Mouse (Mus musculus) small intestine, adult 2 months (tissue): ENCODE data around the gene Phactr2. TPM values are rescaled to one million over a fixed set of nuclear protein-coding genes. Genes with fewer than 3 reads are reported as not detected.

ENCODE experiments used
- H3K27ac ChIP-seq: fragments of 200-500 bp; 2 replicates; pipeline ENCODE4 v1.5.1; 2012; ENCODE audit warnings: low read depth, low read length, control low read depth, inconsistent platforms; ENCODE audit not compliant: insufficient read depth
- H3K27me3 ChIP-seq: fragments of 200-500 bp; 2 replicates; pipeline ENCODE4 v1.6.1; 2012; ENCODE audit warnings: mild to moderate bottlenecking, moderate library complexity, low read length, inconsistent platforms; ENCODE audit not compliant: control insufficient read depth, insufficient read depth
- H3K36me3 ChIP-seq: fragments of 200-500 bp; 2 replicates; pipeline ENCODE4 v1.6.1; 2012; ENCODE audit warnings: mild to moderate bottlenecking, low read length, control low read depth, inconsistent platforms; ENCODE audit not compliant: control insufficient read depth, insufficient read depth
- H3K4me1 ChIP-seq: fragments of 200-500 bp; 2 replicates; pipeline ENCODE4 v1.6.1; 2012; ENCODE audit warnings: low read length, inconsistent platforms, mixed read lengths; ENCODE audit not compliant: control insufficient read depth, insufficient read depth, insufficient read length
- H3K4me3 ChIP-seq: fragments of 200-500 bp; 2 replicates; pipeline ENCODE4 v1.5.1; 2012; ENCODE audit warnings: low read depth, mild to moderate bottlenecking, control low read depth, inconsistent platforms, low read length, moderate library complexity
- CTCF ChIP-seq: fragments of 200-500 bp; IDR thresholded peaks from 2 replicates; pipeline ENCODE4 v1.5.1; 2012; ENCODE audit warnings: low read depth, mild to moderate bottlenecking, control low read depth, inconsistent platforms, low read length, moderate library complexity, mixed read lengths; ENCODE audit not compliant: insufficient replicate concordance, insufficient read length; ENCODE audit errors: extremely low read depth
- POLR2A ChIP-seq: fragments of 200-500 bp; IDR thresholded peaks from 2 replicates; pipeline ENCODE4 v1.6.1; 2012; ENCODE audit warnings: low read depth, mild to moderate bottlenecking, control low read depth, inconsistent platforms, low read length, moderate library complexity
- WGBS: fragments of 180-500 bp; shearing (Covaris S2); methylation state at CpG from one replicate; pipeline ENCODE4 v1.1.7; 2018; 5-methylcytosine and 5-hydroxymethylcytosine counted together
- polyA plus RNA-seq: library from polyadenylated mRNA; depleted of rRNA; stranded (reverse); fragments of >200 nt; gene quantifications from 2 replicates; pipeline ENCODE4 v1.2.3, GENCODE M21; 2012

The Phactr2 gene
- polyA plus RNA-seq, 1 experiment: 4.5 TPM

DNA sequence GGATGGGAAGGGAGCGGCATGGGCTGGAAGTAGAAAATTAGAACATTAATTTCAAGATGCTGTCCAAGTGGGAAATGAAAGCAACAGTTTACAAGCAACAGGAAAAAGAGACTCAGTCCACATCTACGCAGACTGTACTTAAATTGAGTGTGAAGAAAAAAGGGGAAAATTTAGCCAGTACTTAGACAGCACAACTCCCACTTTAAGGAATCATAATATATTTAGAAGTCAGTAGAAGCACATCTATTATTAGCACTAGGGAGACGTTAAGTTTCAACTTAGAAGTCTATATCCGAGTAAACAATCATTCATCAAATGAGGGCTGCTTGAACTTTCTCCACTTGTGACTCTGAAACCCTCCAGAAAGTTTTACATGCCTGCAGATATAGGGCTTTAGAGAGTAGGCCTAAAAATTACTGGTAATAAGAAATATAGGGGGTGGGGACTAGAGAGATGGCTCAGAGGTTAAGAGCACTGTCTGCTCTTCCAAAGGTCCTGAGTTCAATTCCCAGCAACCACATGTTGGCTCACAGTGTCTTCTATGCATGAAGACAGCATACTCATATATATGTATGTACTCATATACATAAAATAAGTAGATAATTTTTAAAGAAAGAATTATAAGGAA lies 142.7 kb downstream of the Phactr2 start:
- no peak for TF ChIP-seq POLR2A
- no peak for TF ChIP-seq CTCF
- no peaks in the 10 kb centered on the region for H3K36me3 ChIP-seq
- H3K4me1 ChIP-seq: no peaks in the 10 kb centered on the region
- no peak overlapping the region for H3K4me3 ChIP-seq
- no peaks in the 10 kb centered on the region for H3K27me3 ChIP-seq
- WGBS: 60% methylated on average over 4 of the region's 4 CpGs
- H3K27ac ChIP-seq: no peak overlapping the region

DNA sequence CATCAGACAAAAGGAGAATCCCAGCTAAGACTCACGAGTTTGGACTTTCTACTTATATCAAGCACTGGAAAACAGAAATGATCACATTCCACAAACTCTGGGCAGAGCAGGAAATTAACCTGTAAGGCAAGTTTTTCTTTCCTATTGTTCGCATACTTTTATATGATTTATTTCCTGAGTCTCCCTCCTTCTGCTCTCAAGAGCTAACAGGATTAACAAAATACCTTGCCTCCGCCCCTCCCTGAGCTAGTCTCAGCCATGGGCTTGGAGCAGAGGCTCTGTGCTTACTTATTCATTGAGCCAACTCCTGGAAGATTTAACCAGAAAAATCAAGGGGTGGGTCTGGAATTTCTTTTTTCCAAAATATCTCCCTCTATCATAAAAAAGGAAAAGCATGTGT lies 145.6 kb downstream of the Phactr2 start:
- Histone ChIP-seq H3K4me3 (no peak overlapping the region), H3K27ac (no peak overlapping the region), H3K36me3 (no peaks in the 10 kb centered on the region), H3K4me1 (peaks cover 2% of the 10 kb centered on the region; the same call in 1 of the 2 replicates), H3K27me3 (0 out of 2 replicates have a peak, but pooled peaks cover 3% of the 10 kb centered on the region)
- 41% methylated on average over 3 of the region's 3 CpGs for WGBS
- no peak for TF ChIP-seq POLR2A
- TF ChIP-seq CTCF: no peak

DNA sequence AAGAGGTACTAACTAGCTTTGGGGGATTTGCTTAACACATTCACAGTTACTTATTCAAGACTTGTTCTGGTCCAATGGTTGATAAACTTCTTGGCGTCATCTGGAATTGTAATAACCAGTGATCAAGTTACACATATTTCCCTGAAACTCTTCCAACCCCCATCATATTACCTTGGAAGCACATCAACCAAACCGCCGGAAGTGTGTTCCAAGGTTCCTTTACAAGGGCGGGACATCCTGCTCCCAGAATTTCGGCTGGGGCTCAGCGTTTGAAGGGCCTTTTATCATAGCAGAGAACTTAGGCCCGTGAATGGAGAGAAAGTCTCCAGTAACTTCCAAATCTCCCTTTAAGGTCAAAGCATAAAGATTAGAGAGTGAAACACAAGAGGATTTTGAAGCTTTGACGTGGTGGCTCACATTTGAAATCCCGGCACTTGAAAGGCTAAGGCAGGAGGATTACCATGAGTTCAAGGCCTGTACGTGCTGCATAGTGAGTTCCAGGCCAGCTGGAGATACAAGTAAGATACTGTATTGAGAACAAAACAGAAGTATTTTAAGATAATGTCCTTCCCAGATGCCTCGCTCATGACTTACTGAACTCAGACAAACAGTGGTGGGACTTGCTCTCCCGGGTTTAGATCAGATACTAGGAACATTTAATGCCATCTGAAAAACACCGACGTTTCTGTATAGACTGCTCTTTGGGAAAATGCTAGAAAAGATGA lies 147.9 kb downstream of the Phactr2 start:
- peaks cover 2% of the 10 kb centered on the region; the same call in 1 of the 2 replicates for H3K4me1 ChIP-seq
- TF ChIP-seq CTCF (no peak), POLR2A (no peak)
- WGBS: 80% methylated on average over 14 of the region's 14 CpGs
- no peak overlapping the region for H3K27ac ChIP-seq
- no peaks in the 10 kb centered on the region for H3K36me3 ChIP-seq
- H3K27me3 ChIP-seq: 0 out of 2 replicates have a peak, but pooled peaks cover 3% of the 10 kb centered on the region
- no peak overlapping the region for H3K4me3 ChIP-seq

DNA sequence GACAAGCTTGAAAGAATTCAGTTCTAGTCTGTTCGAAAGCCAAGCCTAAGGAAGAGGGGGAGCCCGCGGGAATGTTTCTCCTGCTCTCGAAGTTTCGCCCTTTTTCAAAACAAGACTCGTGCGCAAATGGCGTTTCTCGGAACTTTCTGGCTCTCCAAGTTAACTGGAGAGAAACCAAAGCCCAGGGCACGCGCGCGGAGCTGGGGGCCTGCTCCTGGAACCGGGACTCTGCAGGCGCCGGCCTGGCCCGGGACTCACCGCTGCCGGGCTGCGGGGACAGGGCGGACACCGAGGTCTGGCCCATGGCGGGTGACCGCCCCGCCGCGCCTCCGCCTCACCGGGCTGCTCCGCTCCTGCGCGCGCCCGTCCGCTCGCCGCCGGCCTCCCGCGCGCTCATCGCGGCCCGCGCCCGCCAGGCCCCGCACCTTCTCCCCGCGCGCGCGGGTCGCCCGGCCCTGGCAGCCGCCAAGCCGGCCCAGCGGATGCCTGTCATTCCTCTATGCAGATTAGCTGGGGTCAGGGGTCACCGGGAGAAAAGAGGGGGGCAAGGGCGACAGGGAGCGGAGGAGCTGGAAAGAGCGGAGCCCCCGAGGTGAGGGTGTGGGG lies 150.3 kb downstream of the Phactr2 start:
- 1% methylated on average over 60 of the region's 62 CpGs for WGBS
- TF ChIP-seq POLR2A (no peak), CTCF (no peak)
- Histone ChIP-seq H3K36me3 (no peaks in the 10 kb centered on the region), H3K4me3 (peak overlapping the region; percentile 80), H3K27me3 (0 out of 2 replicates have a peak, but pooled peaks cover 3% of the 10 kb centered on the region), H3K4me1 (peaks cover 2% of the 10 kb centered on the region; the same call in 1 of the 2 replicates), H3K27ac (peak overlapping the region; percentile 46)

DNA sequence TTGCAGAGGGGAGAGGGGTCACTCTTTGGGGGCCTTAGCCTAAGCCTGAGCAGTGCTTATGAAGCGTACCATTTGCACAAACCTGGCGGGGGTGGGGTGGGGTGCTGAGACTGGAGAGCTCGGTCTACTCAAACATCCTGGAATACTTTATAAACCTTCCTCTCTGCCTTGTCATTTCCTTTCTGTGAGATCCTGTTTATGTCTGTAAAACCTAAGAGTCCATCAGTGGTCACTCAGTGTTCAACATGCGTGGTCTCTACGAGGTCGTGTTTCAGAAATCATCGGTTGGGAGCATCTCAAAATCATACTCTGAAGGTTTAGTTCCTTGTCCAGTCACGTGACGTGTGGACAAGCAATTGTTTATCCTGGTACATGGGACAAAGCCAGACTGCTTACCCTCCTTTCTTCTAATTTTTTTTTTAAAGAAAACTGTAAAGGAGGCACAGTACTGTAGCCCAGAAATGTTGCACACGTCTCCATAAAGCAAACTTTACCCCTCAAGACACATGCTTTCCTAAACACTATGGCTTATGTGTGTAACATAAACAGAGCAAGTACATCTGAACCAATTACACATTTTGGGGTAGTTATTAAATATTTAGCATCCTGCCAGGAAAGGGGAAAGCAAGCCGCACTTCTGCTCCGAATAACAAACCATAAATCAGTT lies 150.9 kb downstream of the Phactr2 start:
- TF ChIP-seq CTCF (no peak), POLR2A (no peak)
- Histone ChIP-seq H3K27ac (peak overlapping the region; percentile 46), H3K36me3 (no peaks in the 10 kb centered on the region), H3K27me3 (0 out of 2 replicates have a peak, but pooled peaks cover 3% of the 10 kb centered on the region), H3K4me3 (peak overlapping the region; percentile 80), H3K4me1 (peaks cover 2% of the 10 kb centered on the region; the same call in 1 of the 2 replicates)
- 28% methylated on average over 12 of the region's 12 CpGs for WGBS

GRCm38 (mm10) chr10:13314999-13315398 lies 159.2 kb downstream of the Phactr2 start:
- TF ChIP-seq POLR2A (no peak), CTCF (no peak)
- Histone ChIP-seq H3K27me3 (no peaks in the 10 kb centered on the region), H3K27ac (no peak overlapping the region), H3K36me3 (no peaks in the 10 kb centered on the region), H3K4me1 (peaks cover 3% of the 10 kb centered on the region; the same call in 1 of the 2 replicates), H3K4me3 (no peak overlapping the region)
- 70% methylated on average over 5 of the region's 5 CpGs for WGBS
